Mouse (Mus musculus): ENCODE measurements around the gene Fbxo44. TPM values are rescaled to one million over a fixed set of nuclear protein-coding genes. Genes with fewer than 3 reads are reported as not detected.

Fbxo44 gene
- polyA plus RNA-seq, 1 experiment from 2014 or later, result 9.3 TPM

DNA sequence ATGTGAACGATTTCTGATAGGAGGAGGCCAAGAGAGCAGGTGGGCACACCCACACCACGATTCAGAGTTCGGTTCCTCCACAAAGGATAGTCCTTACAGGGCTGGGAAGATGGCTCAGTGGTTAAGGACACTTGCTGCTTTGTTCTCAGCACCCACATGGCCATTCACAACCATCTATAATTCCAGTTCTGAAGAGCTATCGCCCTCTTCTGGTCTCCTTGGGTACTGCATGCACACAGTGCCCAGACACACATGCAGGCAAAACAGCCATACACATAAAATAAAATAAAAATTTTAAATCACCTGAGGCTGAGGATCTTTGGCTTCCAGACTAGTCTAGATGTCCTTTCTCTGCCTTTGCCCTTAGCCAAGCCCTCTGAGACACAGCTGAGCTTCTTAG lies 42.9 kb downstream of the Fbxo44 start:
- Histone ChIP-seq H3K4me3 (ENCODE audit: low read depth, low read length) (no peak overlapping the region), H3K27me3 (replicated peaks; ENCODE audit: control insufficient read depth, insufficient read depth, low read length) (no peaks in the 10 kb centered on the region), H3K4me2 (replicated peaks; ENCODE audit: low read depth) (no peak overlapping the region), H3K9me3 (ENCODE audit: control insufficient read depth) (no peaks in the 10 kb centered on the region), H3K36me3 (ENCODE audit: control insufficient read depth, insufficient read depth) (no peaks in the 10 kb centered on the region), H3K9ac (ENCODE audit: low read depth, low read length) (no peak overlapping the region), H3K4me1 (replicated peaks; ENCODE audit: control insufficient read depth, insufficient read depth, low read length) (no peaks in the 10 kb centered on the region), H3K27ac (ENCODE audit: low read depth, low read length) (no peak overlapping the region)
- 78% methylated on average over 4 of the region's 4 CpGs for WGBS
- TF ChIP-seq CTCF (IDR thresholded peaks at IDR 0.05; ENCODE audit: low read depth), result peak; percentile 45
- no peak for ATAC-seq

GRCm38 (mm10) chr4:148116657-148117056 lies 43.6 kb downstream of the Fbxo44 start:
- no peaks in the 10 kb centered on the region for H3K27me3 ChIP-seq (replicated peaks; ENCODE audit: control insufficient read depth, insufficient read depth, low read length)
- H3K4me2 ChIP-seq (replicated peaks; ENCODE audit: low read depth), result no peak overlapping the region
- peak; percentile 40 for TF ChIP-seq CTCF (IDR thresholded peaks at IDR 0.05; ENCODE audit: low read depth)
- H3K36me3 ChIP-seq (ENCODE audit: control insufficient read depth, insufficient read depth), result no peaks in the 10 kb centered on the region
- no peak overlapping the region for H3K9ac ChIP-seq (ENCODE audit: low read depth, low read length)
- H3K4me1 ChIP-seq (replicated peaks; ENCODE audit: control insufficient read depth, insufficient read depth, low read length), result no peaks in the 10 kb centered on the region
- no peaks in the 10 kb centered on the region for H3K9me3 ChIP-seq (ENCODE audit: control insufficient read depth)
- no peak for ATAC-seq
- 76% methylated on average over 4 of the region's 4 CpGs for whole genome bisulfite sequencing
- H3K27ac ChIP-seq (ENCODE audit: low read depth, low read length), result no peak overlapping the region
- no peak overlapping the region for H3K4me3 ChIP-seq (ENCODE audit: low read depth, low read length)

DNA sequence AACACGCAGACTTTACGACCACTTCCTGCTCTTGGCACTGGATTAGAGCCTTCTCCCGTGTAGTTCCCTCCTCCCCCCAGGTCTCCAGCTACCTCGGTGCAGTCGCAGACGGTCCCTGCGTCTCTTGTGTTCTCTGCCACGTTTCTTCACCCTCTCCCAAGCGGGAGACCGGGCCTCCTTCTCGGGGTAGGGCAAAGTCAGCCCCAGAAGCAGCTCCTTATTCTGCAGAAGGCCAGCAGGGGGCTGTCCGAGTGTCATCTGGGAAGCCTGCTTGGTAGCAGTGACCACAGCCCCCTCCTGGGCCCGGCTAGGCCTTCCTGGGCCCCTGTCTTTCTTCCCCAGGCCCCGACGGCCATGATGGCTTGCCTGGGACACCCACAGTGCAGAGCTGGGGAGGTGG lies 44.8 kb downstream of the Fbxo44 start:
- H3K4me3 ChIP-seq (ENCODE audit: low read depth, low read length), result no peak overlapping the region
- H3K27ac ChIP-seq (ENCODE audit: low read depth, low read length), result no peak overlapping the region
- WGBS, result 2% methylated on average over 15 of the region's 15 CpGs
- no peak for ATAC-seq
- no peaks in the 10 kb centered on the region for H3K27me3 ChIP-seq (replicated peaks; ENCODE audit: control insufficient read depth, insufficient read depth, low read length)
- H3K4me1 ChIP-seq (replicated peaks; ENCODE audit: control insufficient read depth, insufficient read depth, low read length), result no peaks in the 10 kb centered on the region
- peak; percentile 71 for TF ChIP-seq CTCF (IDR thresholded peaks at IDR 0.05; ENCODE audit: low read depth)
- H3K4me2 ChIP-seq (replicated peaks; ENCODE audit: low read depth), result peak overlapping the region; percentile 39
- no peaks in the 10 kb centered on the region for H3K36me3 ChIP-seq (ENCODE audit: control insufficient read depth, insufficient read depth)
- H3K9ac ChIP-seq (ENCODE audit: low read depth, low read length), result no peak overlapping the region
- no peaks in the 10 kb centered on the region for H3K9me3 ChIP-seq (ENCODE audit: control insufficient read depth)

DNA sequence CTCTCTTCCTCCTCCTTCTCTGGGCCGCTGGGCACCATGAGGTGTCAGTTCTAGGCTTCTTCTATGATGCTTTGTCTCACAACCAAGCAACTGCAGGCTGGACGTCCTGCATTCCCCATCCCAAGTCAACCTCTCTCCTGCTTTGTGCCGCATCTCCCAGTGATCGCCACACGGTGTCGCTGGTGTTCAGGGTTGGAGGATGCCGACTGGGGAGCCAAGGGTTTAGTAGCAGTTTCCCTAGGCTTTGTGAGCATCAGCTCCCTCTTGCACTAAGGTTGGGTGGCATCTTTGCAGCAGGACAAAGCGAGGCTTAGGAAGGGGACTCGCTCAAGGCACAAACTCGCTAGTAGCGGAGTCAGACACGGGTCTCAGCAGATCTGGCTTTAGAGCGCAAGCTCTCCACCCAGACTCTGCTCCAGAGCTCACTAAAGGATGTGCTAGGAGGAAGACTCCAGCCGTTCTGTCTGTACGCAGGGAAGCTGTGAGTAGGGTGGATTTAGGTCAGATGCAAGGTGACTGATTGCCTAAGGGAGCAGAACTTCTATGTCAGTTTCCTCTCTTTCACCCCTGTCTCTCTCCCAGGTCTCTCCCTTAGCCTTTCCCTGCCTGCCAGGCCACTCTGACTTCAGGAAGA lies 45.4 kb downstream of the Fbxo44 start:
- Histone ChIP-seq H3K4me1 (replicated peaks; ENCODE audit: control insufficient read depth, insufficient read depth, low read length) (no peaks in the 10 kb centered on the region), H3K27ac (ENCODE audit: low read depth, low read length) (no peak overlapping the region), H3K4me3 (ENCODE audit: low read depth, low read length) (no peak overlapping the region), H3K4me2 (replicated peaks; ENCODE audit: low read depth) (peak overlapping the region; percentile 39), H3K9ac (ENCODE audit: low read depth, low read length) (no peak overlapping the region), H3K27me3 (replicated peaks; ENCODE audit: control insufficient read depth, insufficient read depth, low read length) (no peaks in the 10 kb centered on the region), H3K9me3 (ENCODE audit: control insufficient read depth) (no peaks in the 10 kb centered on the region), H3K36me3 (ENCODE audit: control insufficient read depth, insufficient read depth) (no peaks in the 10 kb centered on the region)
- TF ChIP-seq CTCF (IDR thresholded peaks at IDR 0.05; ENCODE audit: low read depth), result peak; percentile 99
- WGBS, result 3% methylated on average over 15 of the region's 15 CpGs
- peak; percentile 53 for ATAC-seq

DNA sequence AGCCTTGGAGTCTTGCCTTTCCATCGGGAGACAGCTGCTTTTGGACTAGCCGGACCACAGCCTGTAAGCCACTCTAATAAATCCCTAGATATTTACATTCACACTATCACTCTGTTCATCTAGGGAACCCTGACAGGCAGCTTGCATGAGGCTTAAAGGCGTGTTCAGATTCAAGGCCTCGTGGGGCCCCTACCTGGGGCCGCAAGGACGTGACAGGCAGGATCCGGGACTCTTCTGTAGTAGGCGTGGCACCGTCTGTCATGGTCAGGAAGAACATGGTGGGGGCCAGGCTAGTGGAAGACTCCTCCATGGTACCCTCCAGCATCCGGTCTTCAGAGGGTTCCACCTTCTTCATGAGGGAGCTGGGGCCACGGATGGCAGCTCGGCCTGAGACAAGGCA lies 47.8 kb downstream of the Fbxo44 start:
- WGBS, result 48% methylated on average over 12 of the region's 12 CpGs
- no peak overlapping the region for H3K27ac ChIP-seq (ENCODE audit: low read depth, low read length)
- no peak overlapping the region for H3K4me3 ChIP-seq (ENCODE audit: low read depth, low read length)
- H3K9ac ChIP-seq (ENCODE audit: low read depth, low read length), result no peak overlapping the region
- no peaks in the 10 kb centered on the region for H3K4me1 ChIP-seq (replicated peaks; ENCODE audit: control insufficient read depth, insufficient read depth, low read length)
- ATAC-seq, result peak; percentile 42; the same call in 1 of the 2 replicates
- no peaks in the 10 kb centered on the region for H3K9me3 ChIP-seq (ENCODE audit: control insufficient read depth)
- H3K27me3 ChIP-seq (replicated peaks; ENCODE audit: control insufficient read depth, insufficient read depth, low read length), result no peaks in the 10 kb centered on the region
- TF ChIP-seq CTCF (IDR thresholded peaks at IDR 0.05; ENCODE audit: low read depth), result no peak
- peak overlapping the region; percentile 21 for H3K4me2 ChIP-seq (replicated peaks; ENCODE audit: low read depth)
- H3K36me3 ChIP-seq (ENCODE audit: control insufficient read depth, insufficient read depth), result no peaks in the 10 kb centered on the region

GRCm38 (mm10) chr4:148109215-148109614 lies 51.1 kb downstream of the Fbxo44 start:
- H3K9ac ChIP-seq (ENCODE audit: low read depth, low read length), result no peak overlapping the region
- WGBS, result 62% methylated on average over 5 of the region's 5 CpGs
- no peaks in the 10 kb centered on the region for H3K4me1 ChIP-seq (replicated peaks; ENCODE audit: control insufficient read depth, insufficient read depth, low read length)
- H3K4me2 ChIP-seq (replicated peaks; ENCODE audit: low read depth), result no peak overlapping the region
- no peak for ATAC-seq
- no peak overlapping the region for H3K4me3 ChIP-seq (ENCODE audit: low read depth, low read length)
- no peaks in the 10 kb centered on the region for H3K27me3 ChIP-seq (replicated peaks; ENCODE audit: control insufficient read depth, insufficient read depth, low read length)
- H3K9me3 ChIP-seq (ENCODE audit: control insufficient read depth), result no peaks in the 10 kb centered on the region
- no peaks in the 10 kb centered on the region for H3K36me3 ChIP-seq (ENCODE audit: control insufficient read depth, insufficient read depth)
- TF ChIP-seq CTCF (IDR thresholded peaks at IDR 0.05; ENCODE audit: low read depth), result no peak
- no peak overlapping the region for H3K27ac ChIP-seq (ENCODE audit: low read depth, low read length)
